Mouse (Mus musculus): Measurements from ENCODE around the gene Rfx3. TPM values are rescaled to one million over a fixed set of nuclear protein-coding genes. Genes with fewer than 3 reads are reported as not detected.

Gene Rfx3
- 8.2 and 9.2 TPM in 2 replicates for polyA plus RNA-seq (2015; fragmentation: Nextera tagmentation; extraction: Ambion mirVana)

DNA sequence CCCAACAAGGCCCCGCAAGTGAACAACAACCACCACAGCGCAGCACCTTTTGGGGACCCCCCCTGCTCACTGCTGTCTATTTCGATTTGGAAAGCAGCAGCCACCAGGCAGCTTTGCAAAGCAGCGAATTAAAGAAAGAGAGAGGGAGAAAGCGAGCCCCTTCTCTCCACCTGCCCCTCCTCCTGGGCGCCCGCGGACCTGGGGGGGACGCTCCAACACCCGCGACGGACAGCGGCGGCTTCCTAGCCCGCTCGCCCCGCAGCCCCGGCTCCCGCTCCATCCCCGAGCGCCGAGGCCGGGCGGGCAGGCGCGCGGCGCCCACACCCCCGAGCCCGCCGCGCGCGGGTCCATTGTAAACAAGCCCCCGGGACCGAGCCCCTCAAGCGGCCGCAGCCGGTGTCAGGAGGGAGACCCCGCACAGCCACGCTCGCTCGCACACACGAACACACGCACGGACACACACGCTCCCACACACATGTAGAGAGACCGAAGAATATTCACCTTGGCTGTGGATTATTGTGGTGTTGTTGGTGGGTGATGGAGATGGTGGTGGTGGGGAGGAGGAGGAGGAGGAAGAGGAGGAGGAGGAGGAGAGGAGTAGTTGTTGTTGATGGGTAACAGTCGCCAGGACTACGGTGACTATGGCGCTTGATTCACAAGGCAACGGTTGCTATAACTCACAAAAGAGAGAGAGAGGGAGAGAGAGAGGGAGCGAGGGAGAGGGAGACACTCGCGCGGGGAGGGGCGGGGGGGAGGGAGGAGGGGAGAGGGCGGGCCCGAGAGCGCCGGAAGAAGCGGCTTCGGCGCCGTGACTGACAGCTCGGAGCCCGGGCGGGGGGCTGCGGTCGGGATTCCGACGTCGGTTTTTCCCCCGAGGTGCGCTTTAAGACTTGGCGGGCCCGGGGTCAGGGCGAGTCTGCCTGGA, at the start of gene Rfx3:
Rfx3 (minus strand) TSS at position 696 of the 925 bp plus-strand sequence.
- Histone ChIP-seq H3K4me1 (0 out of 2 replicates have a peak, but pooled peaks cover 5% of the 10 kb centered on the region), H3K4me2 (peak within 1 kb of the TSS; percentile 61), H3K27me3 (no peaks in the 10 kb centered on the region), H3K9me3 (no peaks in the 10 kb centered on the region), H3K9ac (peak within 1 kb of the TSS; percentile 89), H3K27ac (peak within 1 kb of the TSS; percentile 100), H3K36me3 (no peaks in the 10 kb centered on the region), H3K4me3 (peak within 1 kb of the TSS; percentile 93)
- WGBS = under 1% methylated on average over 68 of the region's 78 CpGs
- ATAC-seq (ENCODE audit: insufficient number of reproducible peaks, low FRiP score, low TSS enrichment, low read depth) = peak; percentile 90

DNA sequence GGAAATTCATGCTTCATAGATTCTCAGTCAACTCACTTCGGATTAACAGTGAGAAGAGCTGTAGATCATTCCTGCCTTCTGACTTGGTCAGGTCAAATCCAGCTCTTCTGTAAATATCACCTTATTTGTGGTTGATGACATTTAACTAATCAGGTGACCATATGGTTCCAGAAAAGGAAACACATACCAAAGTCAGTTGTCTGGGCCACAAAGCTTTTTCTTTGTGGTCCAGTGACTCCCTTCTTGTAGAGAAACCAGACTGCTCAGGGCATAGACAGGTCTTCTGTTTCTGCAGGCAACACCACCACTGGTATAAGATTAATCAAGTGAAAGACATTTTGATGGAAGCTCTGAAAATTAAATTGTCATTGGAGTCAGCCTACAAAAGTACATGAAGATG, 41.1 kb upstream of the Rfx3 start:
- Histone ChIP-seq H3K9me3 (no peaks in the 10 kb centered on the region), H3K4me2 (no peak overlapping the region), H3K36me3 (no peaks in the 10 kb centered on the region), H3K27me3 (no peaks in the 10 kb centered on the region), H3K4me3 (no peak overlapping the region), H3K9ac (no peak overlapping the region), H3K4me1 (no peaks in the 10 kb centered on the region), H3K27ac (no peak overlapping the region)
- WGBS = 77% methylated on average over 1 of the region's 1 CpGs
- ATAC-seq (ENCODE audit: insufficient number of reproducible peaks, low FRiP score, low TSS enrichment, low read depth) = no peak

DNA sequence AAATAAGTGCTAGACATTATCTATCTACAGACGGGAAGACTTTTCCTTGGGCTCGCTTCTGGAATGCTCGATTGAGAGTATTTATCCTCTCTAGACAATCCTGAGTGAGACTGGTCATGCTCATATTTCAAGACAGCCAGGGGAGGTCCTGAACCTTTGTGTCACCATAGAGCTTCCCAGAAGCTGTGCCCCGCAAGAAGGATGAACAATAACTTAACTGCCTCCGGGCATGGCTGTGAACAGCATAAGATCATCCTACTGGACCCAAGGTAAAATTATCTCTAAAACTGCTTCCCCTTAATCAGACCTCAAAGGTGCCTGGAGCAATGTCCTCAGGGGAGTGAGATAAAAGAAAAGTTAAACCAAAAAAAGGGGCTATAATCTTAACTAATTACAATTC, 40.6 kb upstream of the Rfx3 start:
- WGBS = 87% methylated on average over 5 of the region's 5 CpGs
- Histone ChIP-seq H3K9me3 (no peaks in the 10 kb centered on the region), H3K4me2 (no peak overlapping the region), H3K36me3 (no peaks in the 10 kb centered on the region), H3K27me3 (no peaks in the 10 kb centered on the region), H3K27ac (no peak overlapping the region), H3K9ac (no peak overlapping the region), H3K4me1 (no peaks in the 10 kb centered on the region), H3K4me3 (no peak overlapping the region)
- ATAC-seq (ENCODE audit: insufficient number of reproducible peaks, low FRiP score, low TSS enrichment, low read depth) = no peak

DNA sequence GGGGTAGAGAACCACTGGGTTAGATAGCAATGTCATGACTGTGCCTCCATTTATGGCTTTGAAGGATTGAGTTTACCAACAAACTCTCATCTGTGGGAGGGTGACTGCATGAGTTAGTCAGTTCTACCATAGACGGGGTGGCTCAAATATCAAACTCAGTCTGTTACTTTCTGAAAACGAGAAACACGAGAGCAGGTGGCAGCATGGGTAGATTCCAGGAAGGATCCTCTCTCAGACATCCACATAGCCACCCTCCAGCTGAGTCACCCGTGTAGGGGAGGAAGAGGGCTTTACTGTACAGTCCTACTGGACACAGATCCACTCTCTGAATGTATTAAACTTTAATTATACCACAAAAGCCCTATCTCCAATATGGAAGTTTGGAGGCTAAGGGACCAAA, 38.3 kb upstream of the Rfx3 start:
- Histone ChIP-seq H3K4me3 (no peak overlapping the region), H3K27me3 (no peaks in the 10 kb centered on the region), H3K9me3 (no peaks in the 10 kb centered on the region), H3K27ac (no peak overlapping the region), H3K9ac (no peak overlapping the region), H3K4me1 (no peaks in the 10 kb centered on the region), H3K36me3 (no peaks in the 10 kb centered on the region), H3K4me2 (no peak overlapping the region)
- WGBS = 63% methylated on average over 4 of the region's 4 CpGs
- ATAC-seq (ENCODE audit: insufficient number of reproducible peaks, low FRiP score, low TSS enrichment, low read depth) = no peak

DNA sequence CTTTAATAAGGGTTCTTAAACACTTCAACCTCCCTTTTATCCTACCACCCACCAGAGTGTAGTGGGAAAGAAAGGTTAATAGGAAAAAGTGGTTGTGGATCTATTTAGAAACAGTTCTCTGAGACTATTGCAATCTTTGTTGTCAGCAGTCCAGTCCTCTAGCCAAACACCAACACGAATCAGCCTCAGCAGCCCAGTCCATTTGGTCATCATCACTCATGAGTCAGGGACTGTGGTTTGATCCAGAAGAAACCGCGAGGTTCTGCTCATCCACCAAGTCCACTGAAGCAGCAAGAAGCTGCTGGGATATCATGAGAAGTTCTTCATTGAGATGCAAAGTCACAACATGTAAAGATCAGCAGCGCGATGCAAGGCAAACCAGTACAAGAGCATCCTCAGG, 35.8 kb upstream of the Rfx3 start:
- H3K9me3 ChIP-seq = no peaks in the 10 kb centered on the region
- H3K27ac ChIP-seq = no peak overlapping the region
- H3K9ac ChIP-seq = no peak overlapping the region
- no peak overlapping the region for H3K4me3 ChIP-seq
- H3K27me3 ChIP-seq = no peaks in the 10 kb centered on the region
- H3K36me3 ChIP-seq = no peaks in the 10 kb centered on the region
- ATAC-seq (ENCODE audit: insufficient number of reproducible peaks, low FRiP score, low TSS enrichment, low read depth) = no peak
- 87% methylated on average over 5 of the region's 5 CpGs for WGBS
- no peak overlapping the region for H3K4me2 ChIP-seq
- no peaks in the 10 kb centered on the region for H3K4me1 ChIP-seq

DNA sequence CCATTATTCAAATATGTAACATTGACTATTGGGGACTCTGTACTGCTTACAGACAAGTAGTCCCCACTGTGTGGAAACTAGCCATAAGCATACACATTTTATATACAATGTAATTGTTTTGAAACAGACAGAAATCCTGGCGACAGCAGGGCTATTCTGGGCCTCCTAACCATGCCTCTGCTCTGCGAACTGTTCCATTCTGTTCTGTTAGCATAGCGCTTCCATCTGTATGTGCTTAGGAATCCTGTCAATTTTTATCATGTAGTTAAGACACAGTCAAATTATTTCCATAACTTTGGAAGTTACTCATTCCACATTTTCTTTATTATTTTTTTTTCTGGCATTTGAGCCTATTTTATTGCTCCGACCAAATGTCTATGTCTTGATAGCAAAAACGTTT, 34.0 kb upstream of the Rfx3 start:
- no peak for ATAC-seq (ENCODE audit: insufficient number of reproducible peaks, low FRiP score, low TSS enrichment, low read depth)
- H3K9me3 ChIP-seq = no peaks in the 10 kb centered on the region
- H3K9ac ChIP-seq = no peak overlapping the region
- 73% methylated on average over 5 of the region's 5 CpGs for WGBS
- H3K27me3 ChIP-seq = no peaks in the 10 kb centered on the region
- no peaks in the 10 kb centered on the region for H3K36me3 ChIP-seq
- no peaks in the 10 kb centered on the region for H3K4me1 ChIP-seq
- no peak overlapping the region for H3K27ac ChIP-seq
- H3K4me3 ChIP-seq = no peak overlapping the region
- H3K4me2 ChIP-seq = no peak overlapping the region

DNA sequence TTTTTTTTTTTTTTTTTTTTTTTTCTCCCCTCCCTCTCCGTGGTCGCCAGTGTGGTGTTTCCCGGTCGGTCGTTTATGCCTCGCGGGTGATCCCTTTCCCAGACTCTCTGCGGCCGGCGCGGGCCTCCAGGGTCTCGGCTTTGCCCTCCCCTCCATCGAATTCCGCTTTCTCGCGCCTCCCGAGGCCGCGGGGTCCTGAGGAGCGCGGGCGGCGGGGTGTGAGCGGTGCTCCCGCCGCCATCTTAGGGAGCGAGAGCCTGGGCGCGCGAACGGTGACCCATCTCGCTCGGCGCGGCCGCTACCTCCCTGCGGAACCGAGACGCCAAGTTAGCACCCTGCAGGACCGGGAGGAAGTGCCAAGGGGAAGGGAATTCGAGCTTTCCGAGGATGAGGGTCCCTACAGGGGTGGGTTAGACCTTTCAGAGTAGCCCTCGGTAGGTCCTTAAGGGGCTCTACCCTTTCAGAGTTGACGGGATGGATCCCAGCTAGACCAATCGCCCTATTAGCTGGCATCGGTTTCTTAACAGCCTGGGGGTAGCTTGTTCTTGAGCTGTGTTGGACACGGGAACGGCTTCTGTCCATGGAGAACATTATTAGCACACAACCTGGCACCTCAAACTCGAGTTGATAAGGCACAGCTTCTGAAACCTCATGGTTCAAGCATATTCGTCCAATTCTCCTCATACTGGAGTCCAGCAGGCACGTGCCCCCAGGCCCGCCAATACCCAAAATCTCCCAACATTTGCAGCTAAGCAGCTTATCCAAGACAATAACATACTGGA, 943 bp upstream of the Rfx3 start:
- ATAC-seq (ENCODE audit: insufficient number of reproducible peaks, low FRiP score, low TSS enrichment, low read depth) = peak; percentile 70
- peak overlapping the region; percentile 85 for H3K9ac ChIP-seq
- no peaks in the 10 kb centered on the region for H3K36me3 ChIP-seq
- H3K9me3 ChIP-seq = no peaks in the 10 kb centered on the region
- H3K27me3 ChIP-seq = no peaks in the 10 kb centered on the region
- WGBS = under 1% methylated on average over 52 of the region's 52 CpGs
- 0 out of 2 replicates have a peak, but pooled peaks cover 5% of the 10 kb centered on the region for H3K4me1 ChIP-seq
- H3K4me2 ChIP-seq = peak overlapping the region; percentile 59
- peak overlapping the region; percentile 100 for H3K27ac ChIP-seq
- H3K4me3 ChIP-seq = peak overlapping the region; percentile 93

DNA sequence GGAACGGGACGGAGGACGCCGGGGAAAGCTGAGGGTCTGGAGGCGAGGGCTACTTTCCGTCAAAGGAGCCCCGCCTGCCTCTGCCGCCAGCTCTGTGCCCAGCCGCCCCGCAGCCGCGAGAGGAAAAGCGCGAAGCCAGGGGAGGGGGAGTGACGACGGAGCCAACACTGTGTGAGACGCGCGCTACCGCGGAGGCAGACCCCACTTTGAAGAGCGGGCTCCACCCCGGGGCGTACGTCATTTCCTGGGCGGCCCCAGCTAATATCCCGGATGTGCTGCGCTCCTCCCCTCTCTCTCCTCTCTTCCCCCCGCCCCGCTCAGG, 391 bp upstream of the Rfx3 start:
- Histone ChIP-seq H3K27ac (peak overlapping the region; percentile 100), H3K4me3 (peak overlapping the region; percentile 93), H3K4me1 (0 out of 2 replicates have a peak, but pooled peaks cover 5% of the 10 kb centered on the region), H3K36me3 (no peaks in the 10 kb centered on the region), H3K9ac (peak overlapping the region; percentile 79), H3K27me3 (no peaks in the 10 kb centered on the region), H3K9me3 (no peaks in the 10 kb centered on the region), H3K4me2 (peak overlapping the region; percentile 37)
- under 1% methylated on average over 30 of the region's 30 CpGs for WGBS
- ATAC-seq (ENCODE audit: insufficient number of reproducible peaks, low FRiP score, low TSS enrichment, low read depth) = peak; percentile 100

DNA sequence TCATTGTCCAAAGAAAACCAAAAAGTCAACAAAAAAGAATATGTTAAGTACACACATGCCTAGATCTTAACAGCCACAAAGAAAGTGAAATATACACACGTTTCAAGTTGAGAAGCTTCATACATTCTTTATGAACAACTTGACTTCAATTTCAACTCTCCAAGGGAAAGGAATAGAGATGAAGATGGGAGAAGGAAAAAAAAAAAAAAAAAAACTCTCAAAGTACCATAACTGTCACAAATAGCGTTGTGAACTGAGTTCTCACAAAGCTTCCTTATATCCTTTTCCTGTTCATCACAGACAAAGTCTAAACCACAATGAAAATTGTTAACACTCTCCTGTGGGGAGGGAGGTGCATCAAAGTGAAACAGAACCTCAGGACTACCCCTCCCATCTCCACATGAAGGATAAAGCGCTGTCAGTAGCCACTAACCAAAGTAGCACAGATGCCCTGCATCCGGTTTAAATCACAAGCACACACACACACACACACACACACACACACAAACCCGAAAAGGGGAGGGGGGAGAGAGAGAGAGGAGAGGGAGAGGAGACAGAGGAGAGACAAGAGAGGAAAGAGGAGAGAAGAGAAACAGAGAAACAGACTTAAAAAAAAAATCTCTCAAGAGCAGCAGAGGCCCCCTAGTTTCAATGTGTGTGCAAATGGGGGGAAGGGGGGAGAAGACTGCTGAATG, 1.2 kb downstream of the Rfx3 start:
- WGBS = 3% methylated on average over 5 of the region's 5 CpGs
- Histone ChIP-seq H3K9me3 (no peaks in the 10 kb centered on the region), H3K4me2 (peak overlapping the region; percentile 61), H3K27ac (peak overlapping the region; percentile 100), H3K4me1 (0 out of 2 replicates have a peak, but pooled peaks cover 5% of the 10 kb centered on the region), H3K36me3 (no peaks in the 10 kb centered on the region), H3K4me3 (peak overlapping the region; percentile 93), H3K27me3 (no peaks in the 10 kb centered on the region), H3K9ac (peak overlapping the region; percentile 89)
- ATAC-seq (ENCODE audit: insufficient number of reproducible peaks, low FRiP score, low TSS enrichment, low read depth) = no peak

DNA sequence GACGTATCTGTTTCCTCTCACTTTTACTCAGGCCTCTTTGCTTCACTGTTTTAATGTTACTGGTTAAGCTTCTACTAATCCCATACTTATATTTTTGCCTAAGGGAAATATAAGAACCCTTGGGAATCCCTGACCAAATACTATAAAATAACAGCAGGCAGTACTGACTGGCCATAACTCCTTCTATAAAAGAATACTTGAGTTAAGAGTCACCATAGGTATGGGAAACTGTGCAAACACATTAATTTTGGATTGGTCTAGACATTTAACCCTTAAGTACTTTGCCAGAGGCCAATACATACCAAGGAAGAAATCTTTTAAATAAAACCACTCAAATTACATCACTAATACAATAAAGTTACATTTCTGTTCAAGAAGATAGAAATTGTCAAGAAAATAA, 6.8 kb downstream of the Rfx3 start:
- Histone ChIP-seq H3K27me3 (no peaks in the 10 kb centered on the region), H3K27ac (no peak overlapping the region), H3K36me3 (no peaks in the 10 kb centered on the region), H3K9me3 (no peaks in the 10 kb centered on the region), H3K9ac (no peak overlapping the region), H3K4me2 (no peak overlapping the region), H3K4me3 (no peak overlapping the region), H3K4me1 (peaks cover 6% of the 10 kb centered on the region)
- no peak for ATAC-seq (ENCODE audit: insufficient number of reproducible peaks, low FRiP score, low TSS enrichment, low read depth)
- 31% methylated on average over 1 of the region's 1 CpGs for WGBS

DNA sequence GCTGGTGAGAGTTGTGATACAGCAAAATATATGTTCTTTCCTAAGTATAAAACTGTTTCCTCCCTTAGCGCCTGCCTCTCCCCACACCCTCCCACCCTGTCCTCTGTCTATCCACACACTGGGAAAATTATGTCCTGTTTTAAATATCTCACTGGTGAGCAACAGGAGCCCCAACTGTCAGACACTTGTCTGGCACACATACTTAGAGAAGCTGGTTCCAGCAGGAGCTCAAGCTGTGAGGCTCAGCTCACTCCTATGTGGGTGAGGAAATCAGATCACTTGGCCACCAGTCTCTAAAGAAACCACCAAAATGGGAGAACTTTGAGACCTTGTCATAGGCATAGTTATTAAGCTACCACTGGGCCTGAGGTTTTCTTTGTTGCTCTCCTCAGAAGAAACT, 7.5 kb downstream of the Rfx3 start:
- ATAC-seq (ENCODE audit: insufficient number of reproducible peaks, low FRiP score, low TSS enrichment, low read depth) = no peak
- no peak overlapping the region for H3K9ac ChIP-seq

More for the DNA sequence above, 7.5 kb downstream of the Rfx3 start:
- no peak overlapping the region for H3K4me3 ChIP-seq
- H3K27me3 ChIP-seq = no peaks in the 10 kb centered on the region
- no peak overlapping the region for H3K4me2 ChIP-seq
- no peak overlapping the region for H3K27ac ChIP-seq
- H3K36me3 ChIP-seq = no peaks in the 10 kb centered on the region
- WGBS = 50% methylated on average over 1 of the region's 1 CpGs
- H3K4me1 ChIP-seq = peaks cover 6% of the 10 kb centered on the region
- no peaks in the 10 kb centered on the region for H3K9me3 ChIP-seq

Measured in limb, embryonic 15.5 days (tissue).